Mouse (Mus musculus): Measurements from ENCODE around the gene Ndufs8.

Gene Ndufs8

DNA sequence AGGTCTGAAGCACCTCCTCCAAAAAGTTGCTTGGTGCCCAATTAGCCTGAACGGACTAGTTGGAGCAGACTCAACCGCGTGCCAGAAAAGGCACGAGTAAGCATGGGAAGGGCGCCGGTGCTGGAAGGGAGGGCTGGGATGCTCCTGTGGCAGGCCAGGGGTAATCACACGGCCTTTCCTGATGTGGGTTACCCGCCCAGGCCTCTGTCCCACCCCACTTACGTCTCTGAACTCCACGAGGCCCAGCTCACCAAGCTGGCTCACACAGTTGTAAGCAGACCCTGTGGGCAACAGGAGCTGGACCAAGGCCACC, 8.3 kb downstream of the Ndufs8 start:
- DNase-seq (ENCODE audit: low spot score) = no peak

DNA sequence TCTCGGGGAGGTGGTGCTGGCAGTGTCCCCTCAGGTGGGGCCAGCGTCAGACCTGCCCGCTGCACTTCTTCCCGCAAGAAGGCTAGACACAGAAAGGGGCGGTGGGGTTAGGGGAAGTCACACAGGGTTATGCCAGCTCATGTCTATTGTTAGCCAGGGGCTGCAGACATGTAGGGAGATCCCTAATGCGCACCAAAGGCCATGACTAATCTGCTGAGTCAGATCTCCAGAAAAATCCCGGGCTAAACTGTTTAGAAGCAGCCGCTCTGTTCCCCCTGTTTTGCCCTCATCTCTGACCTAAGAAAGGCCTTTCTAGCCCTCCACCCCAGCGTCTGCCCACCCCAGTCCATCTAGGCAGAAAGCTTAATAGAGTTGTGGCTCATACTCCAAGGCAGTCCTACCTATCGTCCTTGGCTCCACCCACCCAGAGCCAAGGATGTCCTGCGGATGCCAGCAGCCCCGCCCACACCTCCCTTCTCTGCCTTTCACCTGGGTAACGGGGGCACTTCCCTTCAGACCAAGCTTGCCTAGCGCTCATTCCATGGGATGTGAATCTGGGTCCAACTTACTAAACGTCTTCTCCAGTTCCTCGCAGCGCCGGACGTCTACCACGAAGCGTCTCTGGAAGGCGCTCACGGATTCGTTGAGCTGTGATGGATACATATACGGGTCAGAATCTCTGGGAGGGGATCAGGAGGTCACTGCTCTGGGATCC, 8.8 kb downstream of the Ndufs8 start:
- DNase-seq (ENCODE audit: low spot score) = no peak

DNA sequence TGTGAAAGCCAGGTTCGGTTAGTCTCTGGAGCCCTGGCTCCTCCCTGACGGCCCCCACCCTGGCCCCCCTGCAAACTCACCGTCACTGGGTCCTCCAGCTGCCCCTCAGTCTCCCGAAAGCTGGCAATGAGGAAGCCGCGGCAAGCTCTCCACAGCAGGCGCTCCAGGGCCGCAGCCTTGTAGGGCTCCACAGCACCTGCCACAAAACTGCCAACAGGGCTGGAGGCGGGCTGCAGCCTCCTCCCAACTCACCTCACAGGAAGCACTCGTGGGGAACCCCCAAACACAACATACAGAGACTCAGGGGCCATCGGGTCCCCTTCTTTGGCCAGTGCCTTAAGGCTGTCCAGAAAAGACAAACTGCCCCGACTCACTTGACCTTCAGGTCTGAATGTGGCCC, 9.6 kb downstream of the Ndufs8 start:
- no peak for DNase-seq (ENCODE audit: low spot score)

DNA sequence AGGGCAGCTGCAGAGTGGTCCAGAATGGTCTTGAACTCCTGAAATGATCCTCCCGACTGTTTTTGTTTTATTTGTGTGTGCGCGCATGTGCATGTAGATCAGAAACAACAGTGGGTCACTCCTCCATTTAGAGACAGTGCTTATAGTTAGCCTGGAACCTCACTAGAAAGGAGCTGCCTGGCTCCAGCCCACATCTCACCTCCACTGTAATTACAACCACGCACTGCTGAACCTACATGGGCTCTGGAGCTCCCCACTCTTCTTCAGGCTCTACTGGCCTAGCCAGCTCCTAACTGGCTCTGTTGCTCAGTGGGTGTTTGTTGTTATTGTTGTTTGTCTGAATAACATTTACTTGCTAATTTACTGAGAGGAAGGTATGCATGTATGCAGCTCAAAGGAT, 13.0 kb downstream of the Ndufs8 start:
- no peak for DNase-seq (ENCODE audit: low spot score)

DNA sequence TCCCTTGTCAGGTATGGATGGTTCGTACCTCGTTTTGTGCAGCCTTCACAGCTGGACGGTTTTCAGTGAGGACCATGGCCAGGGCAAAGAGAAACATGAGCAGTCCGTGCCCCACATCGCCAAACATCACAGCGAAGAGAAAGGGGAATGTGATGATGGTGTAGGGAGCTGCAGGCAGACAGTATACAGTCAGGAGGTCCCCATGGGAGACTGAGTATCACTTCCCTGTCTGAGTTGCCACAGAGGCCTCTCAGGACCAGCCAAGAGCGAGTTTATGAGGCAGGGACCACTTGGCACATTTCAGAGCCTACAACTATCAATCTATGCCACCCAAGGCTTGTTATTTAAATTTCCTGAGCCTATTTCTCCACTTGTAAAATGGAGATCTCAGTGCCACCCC, 13.6 kb downstream of the Ndufs8 start:
- DNase-seq (ENCODE audit: low spot score) = no peak

DNA sequence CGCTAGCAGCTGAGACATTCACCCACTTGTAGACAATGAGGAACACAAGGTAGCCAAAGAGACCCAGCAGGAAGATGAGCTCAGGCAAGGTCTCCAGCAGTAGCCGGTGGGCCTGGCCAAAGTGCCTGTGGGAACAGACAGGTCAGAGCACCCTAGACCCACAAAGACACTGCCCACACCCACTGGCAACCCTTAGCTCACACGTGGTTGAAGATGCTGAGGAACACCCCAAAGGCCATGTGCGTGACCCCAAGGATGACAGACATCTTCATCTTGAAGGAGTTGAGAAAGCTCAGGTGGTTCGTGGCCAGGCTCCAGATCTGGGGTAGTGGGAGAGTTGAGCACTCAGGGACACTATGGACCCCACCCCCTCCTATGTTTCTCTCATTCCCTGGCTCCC, 15.0 kb downstream of the Ndufs8 start:
- no peak for DNase-seq (ENCODE audit: low spot score)

DNA sequence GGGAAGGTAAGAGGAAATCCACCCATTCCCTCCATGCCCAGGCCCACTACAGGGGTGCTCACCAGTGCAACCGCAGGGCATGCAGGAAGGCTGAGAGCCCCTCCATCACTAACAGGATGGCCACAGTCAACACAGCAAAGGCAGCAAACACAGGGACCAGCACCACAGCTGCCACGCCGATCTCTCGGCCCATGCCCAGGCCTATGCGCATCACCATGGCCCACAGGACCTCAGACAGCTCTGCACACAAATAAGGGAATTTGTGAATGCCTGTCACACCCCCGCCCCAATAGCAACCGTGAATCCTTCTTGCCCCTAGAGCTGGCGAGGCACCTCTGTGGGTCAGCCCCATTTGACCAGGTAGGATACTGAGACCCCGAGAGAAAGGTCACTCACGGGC, 16.4 kb downstream of the Ndufs8 start:
- no peak for DNase-seq (ENCODE audit: low spot score)

DNA sequence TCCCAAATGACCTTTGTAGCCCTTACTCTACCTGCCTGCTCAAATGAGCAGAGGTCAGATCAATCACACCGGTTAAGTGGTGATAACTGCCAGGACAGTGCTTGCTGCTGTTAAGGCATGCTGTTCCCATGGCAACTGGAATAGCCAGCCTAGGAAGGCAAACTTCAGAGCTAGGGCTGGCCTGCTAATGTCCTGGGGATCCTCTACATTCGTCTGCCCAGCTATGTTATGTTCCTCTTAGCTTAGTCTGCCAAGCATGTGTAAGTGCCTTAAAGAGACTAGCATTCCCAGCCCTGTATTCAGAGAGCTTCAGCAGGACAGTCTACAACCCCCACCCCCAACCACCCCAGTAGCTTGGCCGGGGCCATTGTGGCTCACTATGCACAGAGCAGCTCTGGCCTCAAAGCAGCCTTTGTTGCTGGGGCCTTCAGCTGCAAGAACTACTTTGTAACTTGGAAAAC, 17.4 kb downstream of the Ndufs8 start:
- DNase-seq (ENCODE audit: low spot score) = no peak

DNA sequence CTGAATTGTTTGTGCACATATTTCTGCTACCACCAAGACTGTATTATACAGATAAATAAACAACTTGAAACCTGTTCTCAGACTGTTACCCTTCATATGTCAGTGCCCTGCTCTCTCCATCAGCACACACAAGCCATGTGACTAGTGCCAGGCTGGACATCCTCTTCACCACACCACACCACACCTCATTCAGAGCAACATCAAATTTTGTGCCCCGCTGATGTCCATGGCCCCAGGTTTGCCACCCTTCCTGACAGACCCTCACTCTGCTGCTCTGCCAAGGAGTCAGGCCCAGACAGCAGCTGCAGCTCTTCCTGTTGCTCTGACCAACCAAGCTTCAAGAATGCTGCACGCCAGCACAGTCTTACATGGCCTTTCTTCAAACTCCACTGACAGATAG, 18.3 kb downstream of the Ndufs8 start:
- no peak for DNase-seq (ENCODE audit: low spot score)

DNA sequence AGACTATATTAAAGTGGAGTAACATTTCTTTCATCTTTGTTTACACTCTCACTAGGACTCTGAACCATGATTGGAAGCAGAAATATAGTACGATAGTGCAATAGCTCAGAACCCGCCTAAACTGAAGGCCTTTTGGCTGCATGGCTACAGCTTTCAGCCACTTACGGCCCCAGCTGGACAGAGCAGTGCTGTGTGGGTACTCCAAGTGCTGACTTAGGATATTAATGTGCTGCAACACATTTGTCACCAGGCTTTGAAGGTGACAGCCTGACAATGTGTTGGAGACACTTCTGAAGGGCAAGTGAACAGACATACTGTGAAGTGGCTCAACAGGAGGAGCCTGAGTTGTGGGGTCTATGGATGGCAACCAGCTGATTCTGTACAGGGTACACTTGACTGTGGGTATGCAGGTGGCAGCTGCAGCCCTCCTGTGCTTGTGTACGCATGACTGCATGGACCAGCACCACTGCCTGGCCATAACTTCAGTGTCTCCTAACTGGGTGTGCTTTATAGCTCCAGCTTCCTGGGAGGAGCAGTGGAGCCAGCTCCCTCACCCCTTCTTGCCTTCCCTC, 18.9 kb downstream of the Ndufs8 start:
- DNase-seq (ENCODE audit: low spot score) = no peak

DNA sequence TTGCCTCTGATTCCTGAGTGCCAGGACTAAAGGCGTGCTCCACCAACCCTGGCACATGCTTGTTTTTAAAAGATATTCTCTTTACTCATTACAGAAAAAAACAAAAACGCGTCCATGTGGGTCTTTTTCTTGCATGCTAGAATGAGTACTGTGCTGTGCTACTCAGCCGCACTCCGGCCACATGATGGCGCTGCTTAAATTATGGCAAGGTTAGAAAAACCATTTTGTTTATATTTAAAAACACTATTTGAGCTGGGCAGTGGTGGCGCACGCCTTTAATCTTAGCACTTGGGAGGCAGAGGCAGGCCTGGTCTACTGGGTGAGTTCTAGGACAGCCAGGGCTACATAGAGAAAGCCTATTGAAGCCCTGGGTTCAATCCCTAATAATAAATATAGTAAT, 22.4 kb downstream of the Ndufs8 start:
- no peak for DNase-seq (ENCODE audit: low spot score)

DNA sequence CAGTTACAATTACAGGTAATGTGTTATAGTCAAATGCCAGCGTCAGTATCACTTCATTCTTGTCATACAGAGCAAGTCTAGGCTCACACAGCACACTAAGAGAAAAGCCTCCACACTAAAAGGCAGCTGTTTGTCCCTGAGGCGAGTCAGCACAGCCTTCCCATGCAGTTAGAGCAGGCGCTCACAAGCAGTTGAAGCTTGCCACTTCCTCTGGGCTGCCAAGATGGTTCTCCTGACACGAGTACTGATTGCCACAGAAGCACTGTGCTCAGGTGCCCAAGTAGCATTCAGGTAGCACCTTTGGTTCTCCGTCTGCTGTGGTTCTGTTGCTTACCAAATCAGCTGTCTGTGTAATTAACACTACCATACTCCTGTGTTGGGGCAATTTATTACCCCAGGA, 23.5 kb downstream of the Ndufs8 start:
- DNase-seq (ENCODE audit: low spot score) = no peak

DNA sequence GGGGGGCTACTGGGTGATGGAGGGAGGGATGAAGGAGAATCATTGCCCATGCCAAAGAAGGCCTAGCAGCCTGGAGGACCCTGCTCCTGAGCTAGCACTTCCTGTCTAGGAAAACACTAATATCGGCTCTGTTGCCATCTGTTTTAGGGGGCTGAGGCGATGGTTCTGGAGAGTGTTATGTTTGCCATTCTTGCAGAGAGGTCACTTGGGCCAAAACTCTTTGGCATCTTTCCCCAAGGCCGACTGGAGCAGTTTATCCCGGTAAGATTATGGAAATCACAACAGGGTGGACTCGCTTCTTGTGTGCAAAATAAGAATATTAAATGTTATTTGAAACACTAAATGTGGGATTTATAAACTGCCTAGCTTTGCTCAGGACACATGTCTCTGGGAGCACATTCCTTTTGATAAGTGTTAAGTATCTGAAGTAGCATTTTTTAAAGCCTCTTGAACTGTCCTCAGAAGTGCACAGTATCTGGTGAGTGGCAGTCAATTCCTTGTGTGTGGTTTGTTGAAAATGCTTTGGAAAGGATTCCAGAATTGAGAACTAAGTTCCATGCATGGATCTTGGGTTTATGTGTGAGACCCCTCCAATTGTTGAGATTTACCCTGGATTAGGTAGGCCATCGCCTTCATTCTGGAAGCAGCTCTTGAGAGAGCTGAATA, 28.1 kb downstream of the Ndufs8 start:
- DNase-seq (ENCODE audit: low spot score) = no peak

DNA sequence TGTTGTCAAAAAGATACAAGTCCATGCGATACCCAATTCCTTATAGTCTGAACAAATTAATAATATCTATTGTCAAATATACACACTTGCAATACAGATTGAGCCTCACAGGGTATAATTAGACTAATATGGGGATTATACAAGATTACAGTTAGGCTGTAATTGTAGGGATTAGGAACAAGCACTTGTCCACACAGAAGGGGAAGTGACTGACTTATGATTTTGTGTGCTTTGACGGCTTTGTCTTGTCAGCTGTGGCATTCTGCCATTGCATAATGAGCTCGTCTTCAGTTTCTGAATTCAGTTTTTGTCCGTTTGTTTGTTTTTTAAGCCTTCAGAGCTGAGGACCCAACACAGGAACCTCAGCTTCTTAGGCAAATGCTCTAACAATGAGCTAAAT, 30.4 kb downstream of the Ndufs8 start:
- no peak for DNase-seq (ENCODE audit: low spot score)

DNA sequence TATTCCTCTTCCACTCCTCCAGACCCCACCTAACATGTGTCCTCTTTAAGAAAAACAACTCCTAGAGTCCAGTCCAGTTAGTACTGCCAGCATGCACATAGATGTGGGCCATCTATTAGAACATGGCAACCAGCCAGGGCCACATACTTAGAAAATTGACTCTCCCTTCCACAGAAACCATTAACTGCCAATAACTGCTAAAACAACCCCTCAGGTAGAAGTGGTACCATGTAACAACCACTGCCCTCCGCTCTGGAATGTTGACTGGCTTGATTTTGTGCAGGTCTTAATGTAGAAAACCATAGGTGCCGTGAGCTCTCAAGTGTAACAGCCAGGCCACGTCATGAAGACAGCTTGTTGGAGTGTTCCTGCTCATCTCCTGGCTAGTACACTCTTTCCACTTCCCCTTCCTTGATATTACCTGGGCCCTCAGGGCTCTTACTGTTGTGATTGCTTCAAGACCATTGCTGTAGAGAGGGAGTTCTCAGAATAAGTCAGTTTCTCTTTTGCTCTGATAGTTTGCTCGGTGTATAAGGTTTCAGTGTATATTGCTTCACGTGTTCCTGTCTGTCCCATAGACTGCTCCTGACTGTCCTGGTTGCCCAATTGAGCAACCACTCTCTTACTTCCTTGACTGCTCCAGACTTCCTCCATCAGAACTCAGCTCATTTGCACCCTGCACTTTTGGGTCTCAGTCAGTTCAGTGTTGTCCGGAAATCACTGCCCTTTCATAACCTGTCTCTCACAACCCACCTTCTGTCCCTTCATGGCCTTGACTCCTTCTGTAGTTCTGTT, 32.3 kb downstream of the Ndufs8 start:
- no peak for DNase-seq (ENCODE audit: low spot score)

DNA sequence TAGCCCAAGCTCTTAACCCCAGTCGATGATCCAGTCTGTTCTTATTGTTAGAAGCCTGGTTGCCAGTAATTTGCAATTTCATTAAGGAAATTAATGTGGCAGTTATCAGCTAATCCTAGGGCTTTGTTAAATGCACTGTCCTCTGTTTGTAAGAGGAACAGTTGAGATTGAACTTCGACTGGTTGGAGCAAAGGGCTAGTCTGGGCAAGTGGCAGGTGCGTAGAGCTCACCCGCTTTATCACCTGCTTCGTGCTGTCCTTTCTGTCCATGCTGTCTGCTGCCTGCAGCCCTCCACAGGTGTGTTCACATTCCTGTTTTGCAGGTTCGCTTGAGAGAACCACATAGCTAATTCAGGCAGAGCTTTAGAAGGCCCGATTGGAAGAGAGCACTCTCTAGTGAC, 37.5 kb downstream of the Ndufs8 start:
- DNase-seq (ENCODE audit: low spot score) = peak; percentile 29

DNA sequence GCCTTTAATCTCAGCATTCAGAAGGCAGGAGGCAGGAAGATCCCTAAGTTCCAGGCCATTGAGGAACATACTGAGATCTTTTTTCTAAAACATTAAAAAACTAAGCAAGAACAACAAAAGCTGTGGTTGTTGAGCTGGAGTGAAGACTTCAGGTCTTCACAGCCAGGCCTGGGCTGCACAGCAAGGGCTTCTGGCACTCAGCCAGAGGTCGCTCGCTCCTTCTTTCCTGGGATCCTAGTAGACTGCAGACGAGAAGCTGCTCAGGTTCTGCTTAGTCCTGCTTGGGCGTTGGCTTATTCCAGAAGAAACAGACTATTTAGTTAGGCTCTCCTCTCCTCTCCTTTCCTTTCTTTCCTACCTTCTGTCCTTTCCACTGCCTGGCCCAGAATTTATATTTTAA, 40.2 kb downstream of the Ndufs8 start:
- no peak for DNase-seq (ENCODE audit: low spot score)

DNA sequence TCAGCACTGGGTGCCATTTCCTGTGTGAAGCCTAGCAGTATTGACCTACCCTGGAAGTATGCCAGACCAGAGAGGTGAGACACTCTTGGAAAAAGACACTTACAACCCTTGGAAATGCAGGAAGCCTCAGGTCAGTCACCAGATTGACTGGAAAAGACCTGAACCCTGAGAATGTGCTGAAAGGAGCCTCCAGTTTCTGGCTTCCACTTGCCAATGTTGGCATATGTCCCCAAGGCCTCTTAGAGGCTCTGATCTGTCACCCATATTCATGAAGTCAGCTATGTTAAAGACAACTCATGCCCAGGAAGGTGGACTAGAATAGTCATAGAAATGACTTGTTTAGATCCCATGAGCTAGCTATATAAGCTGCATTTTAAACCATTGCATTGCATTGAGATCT, 41.1 kb downstream of the Ndufs8 start:
- no peak for DNase-seq (ENCODE audit: low spot score)

DNA sequence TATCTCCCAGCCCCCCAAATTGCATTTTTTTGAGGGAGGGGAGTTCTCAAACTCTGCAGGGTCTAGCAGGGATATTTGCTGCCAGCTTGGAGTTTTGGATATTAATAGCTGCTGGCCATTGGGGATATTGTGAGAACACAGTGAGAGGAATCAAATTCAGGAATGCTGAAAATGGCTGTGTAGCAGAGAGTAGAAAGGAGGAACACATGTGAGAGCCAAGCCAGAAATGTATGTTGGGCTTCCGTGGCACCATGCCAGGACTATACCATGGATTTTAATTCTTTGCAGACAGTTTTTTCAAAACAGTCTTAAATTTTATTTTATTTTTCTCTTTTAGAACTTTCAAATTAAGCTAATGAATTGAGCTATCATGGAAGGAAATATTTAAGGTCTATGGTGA, 44.3 kb downstream of the Ndufs8 start:
- DNase-seq (ENCODE audit: low spot score) = no peak

DNA sequence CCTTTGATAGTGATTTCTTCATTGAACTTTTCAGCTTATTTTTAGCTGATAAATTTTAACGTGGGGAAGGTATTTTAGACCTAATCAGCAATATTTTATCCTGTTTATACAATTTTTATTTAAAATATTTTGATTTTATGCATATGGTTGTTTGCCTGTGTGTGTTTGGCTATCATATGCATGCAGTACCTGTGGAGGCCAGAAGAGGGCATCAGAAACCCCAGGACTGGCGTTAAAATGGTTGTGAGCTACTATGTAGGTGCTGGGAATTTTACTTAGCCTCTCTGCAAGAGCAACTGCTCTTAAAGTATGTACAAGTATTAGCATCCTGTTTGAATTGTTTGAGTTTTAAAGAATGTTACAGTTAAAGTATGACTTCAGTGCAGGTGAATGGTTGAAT, 47.6 kb downstream of the Ndufs8 start:
- no peak for DNase-seq (ENCODE audit: low spot score)

DNA sequence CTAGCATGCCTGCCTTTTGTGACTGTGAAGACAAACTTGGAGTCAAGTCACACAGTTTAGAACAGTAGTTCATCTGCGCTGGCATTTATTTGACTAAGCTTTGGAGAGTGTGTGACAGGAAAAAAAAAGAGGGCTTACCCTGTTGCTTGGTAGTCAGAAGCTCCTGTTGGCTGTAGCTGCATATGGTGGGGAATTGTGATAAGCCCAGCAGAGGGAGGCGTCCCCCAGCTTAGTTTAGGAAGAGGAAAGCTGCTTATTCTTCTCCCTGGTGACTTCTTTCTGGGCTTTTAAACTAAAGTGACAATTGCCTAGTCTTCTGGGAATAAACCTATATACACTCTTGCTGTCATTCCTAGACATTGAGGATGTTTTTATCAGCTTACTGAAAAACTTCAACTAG, 49.9 kb downstream of the Ndufs8 start:
- no peak for DNase-seq (ENCODE audit: low spot score)

Measured in urinary bladder, postnatal 14 days (tissue).